Mouse (Mus musculus): ENCODE measurements around the gene Pltp. TPM values are rescaled to one million over a fixed set of nuclear protein-coding genes. Genes with fewer than 3 reads are reported as not detected.
A peak's percentile ranks its signal among the peaks of the same experiment; 100 is the strongest.

Gene Pltp
- polyA plus RNA-seq, 1 experiment from 2014 or later = 83.9 TPM

DNA sequence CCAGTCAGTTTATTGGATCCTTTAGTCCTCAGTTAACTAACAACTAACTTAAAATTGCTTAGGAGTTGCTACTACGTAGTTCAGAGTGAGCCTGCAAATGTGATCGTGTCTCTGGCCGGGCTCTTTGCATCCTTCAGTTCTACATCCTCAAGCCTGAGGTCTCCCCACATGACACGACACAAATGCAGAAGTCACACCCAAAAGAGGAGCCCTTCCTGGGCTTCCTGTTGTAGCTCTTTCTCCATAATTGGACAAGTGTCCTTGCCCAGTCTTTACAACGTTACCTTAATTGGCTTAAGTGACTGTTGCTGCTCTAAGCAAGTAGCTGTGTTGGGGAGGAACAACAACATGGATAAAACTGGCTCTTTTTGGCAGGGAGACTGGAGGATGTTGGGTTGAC is 42.2 kb downstream of the Pltp start:
- WGBS = 91% methylated on average over 5 of the region's 5 CpGs

DNA sequence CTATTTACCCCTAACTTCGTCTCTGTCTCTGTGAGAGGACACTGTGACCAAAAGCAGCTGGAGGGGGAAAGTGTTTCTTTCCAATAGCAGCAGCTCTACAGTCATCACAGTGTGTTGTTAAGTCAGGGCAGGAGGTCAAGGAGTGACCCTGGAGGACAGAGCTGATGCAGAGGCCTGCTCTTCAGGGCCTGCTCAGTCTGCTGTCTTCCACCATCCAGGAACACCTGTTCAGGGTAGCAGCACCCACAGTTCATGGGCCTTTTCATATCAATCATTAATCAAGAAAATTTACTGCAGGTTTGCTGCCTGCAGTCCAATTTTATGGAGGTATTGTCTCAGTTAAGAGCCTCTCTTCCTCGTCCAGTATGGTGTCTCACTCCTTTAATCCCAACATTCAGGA is 44.0 kb downstream of the Pltp start:
- Histone ChIP-seq H3K4me2 (ENCODE audit: low read length) (no peak overlapping the region), H3K27ac (ENCODE audit: low read length) (no peak overlapping the region), H3K9ac (ENCODE audit: low read depth, low read length) (no peak overlapping the region), H3K9me3 (replicated peaks; ENCODE audit: control insufficient read depth, low read length, poor library complexity, severe bottlenecking) (no peaks in the 10 kb centered on the region), H3K4me1 (ENCODE audit: control insufficient read depth, insufficient read depth, low read length) (no peaks in the 10 kb centered on the region), H3K36me3 (ENCODE audit: control insufficient read depth, insufficient read depth, low read length) (peaks cover 8% of the 10 kb centered on the region; the same call in 1 of the 2 replicates), H3K27me3 (ENCODE audit: control insufficient read depth, insufficient read depth, low read depth, low read length) (no peaks in the 10 kb centered on the region), H3K4me3 (ENCODE audit: low read depth, low read length) (no peak overlapping the region)
- WGBS = 67% methylated on average over 2 of the region's 2 CpGs
- no peak for ATAC-seq

More for the DNA sequence above, 42.2 kb downstream of the Pltp start:
- Histone ChIP-seq H3K4me1 (ENCODE audit: control insufficient read depth, insufficient read depth, low read length) (no peaks in the 10 kb centered on the region), H3K9ac (ENCODE audit: low read depth, low read length) (no peak overlapping the region), H3K27me3 (ENCODE audit: control insufficient read depth, insufficient read depth, low read depth, low read length) (no peaks in the 10 kb centered on the region), H3K36me3 (ENCODE audit: control insufficient read depth, insufficient read depth, low read length) (peaks cover 2% of the 10 kb centered on the region; the same call in 1 of the 2 replicates), H3K27ac (ENCODE audit: low read length) (no peak overlapping the region), H3K9me3 (replicated peaks; ENCODE audit: control insufficient read depth, low read length, poor library complexity, severe bottlenecking) (no peaks in the 10 kb centered on the region), H3K4me3 (ENCODE audit: low read depth, low read length) (no peak overlapping the region), H3K4me2 (ENCODE audit: low read length) (no peak overlapping the region)
- ATAC-seq = no peak

DNA sequence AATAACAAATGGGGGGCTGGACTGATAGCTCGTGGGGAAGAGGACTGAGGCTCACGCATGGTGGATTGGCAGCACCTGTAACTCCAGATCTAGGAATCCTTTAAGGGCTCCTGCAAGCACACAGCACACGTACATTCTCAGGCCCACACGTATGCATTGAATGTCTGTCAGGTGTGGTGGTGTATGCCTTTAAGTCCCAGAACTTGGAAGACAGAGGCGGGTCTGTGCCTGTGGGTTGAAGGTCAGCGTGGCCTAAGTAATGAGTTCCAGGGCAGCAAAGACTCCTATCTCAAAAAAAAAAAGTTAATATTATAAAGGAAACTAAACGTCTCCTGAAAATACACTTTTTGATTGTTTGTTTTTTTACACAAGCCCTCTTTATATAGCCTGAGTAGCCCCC is 50.9 kb downstream of the Pltp start:
- Histone ChIP-seq H3K9me3 (replicated peaks; ENCODE audit: control insufficient read depth, low read length, poor library complexity, severe bottlenecking) (no peaks in the 10 kb centered on the region), H3K4me1 (ENCODE audit: control insufficient read depth, insufficient read depth, low read length) (peaks cover 30% of the 10 kb centered on the region), H3K4me3 (ENCODE audit: low read depth, low read length) (no peak overlapping the region), H3K9ac (ENCODE audit: low read depth, low read length) (no peak overlapping the region), H3K27ac (ENCODE audit: low read length) (no peak overlapping the region), H3K4me2 (ENCODE audit: low read length) (peak overlapping the region; percentile 68), H3K36me3 (ENCODE audit: control insufficient read depth, insufficient read depth, low read length) (peaks cover 6% of the 10 kb centered on the region; the same call in 1 of the 2 replicates), H3K27me3 (ENCODE audit: control insufficient read depth, insufficient read depth, low read depth, low read length) (no peaks in the 10 kb centered on the region)
- WGBS = 89% methylated on average over 7 of the region's 7 CpGs
- ATAC-seq = no peak

DNA sequence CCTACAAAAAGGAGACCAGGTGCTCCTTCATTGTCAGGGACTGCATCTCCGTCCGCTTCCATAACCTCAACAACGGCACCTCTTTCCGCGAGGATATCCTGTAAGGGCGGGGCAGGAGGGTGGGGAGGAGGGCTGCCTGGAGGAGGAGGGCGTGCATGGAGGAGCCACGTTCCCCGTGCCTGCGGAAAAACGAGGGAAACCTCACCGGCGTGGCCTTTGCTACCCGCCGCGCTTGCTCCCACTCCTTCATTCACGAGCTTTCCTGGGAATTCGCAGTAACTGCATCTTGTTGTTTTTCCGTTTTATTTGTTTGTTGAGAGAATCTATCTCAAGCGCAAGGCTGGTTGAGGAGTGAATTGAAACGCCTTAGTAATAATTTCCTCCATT is 52.2 kb downstream of the Pltp start:
- Histone ChIP-seq H3K9ac (ENCODE audit: low read depth, low read length) (peak overlapping the region; percentile 83), H3K4me1 (ENCODE audit: control insufficient read depth, insufficient read depth, low read length) (peaks cover 30% of the 10 kb centered on the region), H3K4me2 (ENCODE audit: low read length) (peak overlapping the region; percentile 68), H3K4me3 (ENCODE audit: low read depth, low read length) (peak overlapping the region; percentile 76), H3K9me3 (replicated peaks; ENCODE audit: control insufficient read depth, low read length, poor library complexity, severe bottlenecking) (no peaks in the 10 kb centered on the region), H3K27ac (ENCODE audit: low read length) (peak overlapping the region; percentile 81), H3K36me3 (ENCODE audit: control insufficient read depth, insufficient read depth, low read length) (peaks cover 6% of the 10 kb centered on the region; the same call in 1 of the 2 replicates), H3K27me3 (ENCODE audit: control insufficient read depth, insufficient read depth, low read depth, low read length) (no peaks in the 10 kb centered on the region)
- 1% methylated on average over 21 of the region's 21 CpGs for WGBS
- ATAC-seq = peak; percentile 49

DNA sequence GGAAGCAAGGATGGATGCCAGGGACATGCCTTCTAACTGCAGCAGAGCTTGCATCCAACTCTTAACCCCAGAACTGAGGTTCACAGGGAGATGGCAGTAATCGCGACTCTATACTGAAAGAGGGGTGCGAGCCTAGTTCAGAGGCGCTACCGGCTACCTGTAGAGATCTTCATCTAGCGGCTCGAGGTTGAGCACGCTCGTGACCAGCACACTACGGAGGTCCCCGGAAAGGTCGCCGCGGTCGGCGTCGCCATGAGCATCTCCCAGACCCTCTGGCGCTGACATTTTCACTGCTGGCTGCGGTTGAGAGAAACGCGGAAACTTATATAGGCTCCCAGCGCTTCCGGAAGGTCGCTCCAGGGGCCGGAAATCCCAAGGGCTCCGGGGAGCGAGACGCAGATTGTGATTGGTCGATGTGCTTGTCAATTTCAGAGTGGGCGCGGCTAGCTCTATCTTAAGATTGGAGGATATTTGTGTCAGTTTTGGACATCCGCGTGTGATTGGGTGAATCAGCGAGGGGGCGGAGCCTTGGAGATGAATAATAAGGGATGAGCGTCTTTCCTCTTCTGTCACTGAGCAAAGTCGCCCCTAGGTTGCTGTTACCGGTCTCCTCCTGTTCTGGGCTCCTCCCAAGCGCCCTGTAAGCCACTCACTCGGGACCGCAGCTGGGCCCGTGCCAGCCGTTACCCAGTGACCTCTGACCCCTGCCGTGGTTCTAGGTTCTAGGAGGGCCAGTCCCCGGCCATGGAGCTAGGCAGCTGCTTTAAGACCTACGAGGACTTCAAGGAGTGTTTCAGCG is 52.8 kb downstream of the Pltp start, which contains the start of the genes Acot8 and Zswim3:
Acot8 (minus strand) TSS at position 350 of the 799 bp plus-strand sequence.
Zswim3 (plus strand) TSS at position 566 of the 799 bp plus-strand sequence.
- Histone ChIP-seq H3K27me3 (ENCODE audit: control insufficient read depth, insufficient read depth, low read depth, low read length) (no peaks in the 10 kb centered on the region), H3K36me3 (ENCODE audit: control insufficient read depth, insufficient read depth, low read length) (peaks cover 7% of the 10 kb centered on the region), H3K4me2 (ENCODE audit: low read length) (peak within 1 kb of the TSS; percentile 74), H3K9ac (ENCODE audit: low read depth, low read length) (peak within 1 kb of the TSS; percentile 83), H3K27ac (ENCODE audit: low read length) (peak within 1 kb of the TSS; percentile 81), H3K4me1 (ENCODE audit: control insufficient read depth, insufficient read depth, low read length) (peaks cover 30% of the 10 kb centered on the region), H3K4me3 (ENCODE audit: low read depth, low read length) (peak within 1 kb of the TSS; percentile 76), H3K9me3 (replicated peaks; ENCODE audit: control insufficient read depth, low read length, poor library complexity, severe bottlenecking) (no peaks in the 10 kb centered on the region)
- peak; percentile 96 for ATAC-seq
- WGBS = under 1% methylated on average over 47 of the region's 47 CpGs

DNA sequence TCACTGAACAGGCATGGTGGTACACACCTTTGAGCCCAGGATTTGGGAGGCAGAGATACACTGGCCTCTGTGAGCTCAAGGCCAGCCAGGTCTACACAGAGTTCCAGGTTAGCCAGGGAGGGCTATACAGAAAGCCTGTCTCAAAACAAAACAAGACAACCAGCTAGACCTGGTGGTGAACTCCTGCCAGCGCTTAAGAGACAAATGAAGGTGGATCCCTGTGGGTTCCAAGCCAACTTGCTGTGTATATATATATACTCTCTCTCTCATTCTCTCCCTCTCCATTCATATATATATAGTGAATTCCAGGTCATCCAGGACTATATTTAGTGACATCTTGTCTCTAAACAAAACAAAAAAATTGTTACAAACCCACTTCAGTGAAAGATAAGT is 53.6 kb downstream of the Pltp start:
- peak overlapping the region; percentile 74 for H3K4me2 ChIP-seq (ENCODE audit: low read length)
- H3K4me3 ChIP-seq (ENCODE audit: low read depth, low read length) = peak overlapping the region; percentile 76
- peak overlapping the region; percentile 74 for H3K9ac ChIP-seq (ENCODE audit: low read depth, low read length)
- no peaks in the 10 kb centered on the region for H3K27me3 ChIP-seq (ENCODE audit: control insufficient read depth, insufficient read depth, low read depth, low read length)
- peaks cover 30% of the 10 kb centered on the region for H3K4me1 ChIP-seq (ENCODE audit: control insufficient read depth, insufficient read depth, low read length)
- no peak for ATAC-seq
- no peaks in the 10 kb centered on the region for H3K9me3 ChIP-seq (replicated peaks; ENCODE audit: control insufficient read depth, low read length, poor library complexity, severe bottlenecking)
- peaks cover 4% of the 10 kb centered on the region for H3K36me3 ChIP-seq (ENCODE audit: control insufficient read depth, insufficient read depth, low read length)
- WGBS = 68% methylated on average over 1 of the region's 1 CpGs
- peak overlapping the region; percentile 79 for H3K27ac ChIP-seq (ENCODE audit: low read length)

DNA sequence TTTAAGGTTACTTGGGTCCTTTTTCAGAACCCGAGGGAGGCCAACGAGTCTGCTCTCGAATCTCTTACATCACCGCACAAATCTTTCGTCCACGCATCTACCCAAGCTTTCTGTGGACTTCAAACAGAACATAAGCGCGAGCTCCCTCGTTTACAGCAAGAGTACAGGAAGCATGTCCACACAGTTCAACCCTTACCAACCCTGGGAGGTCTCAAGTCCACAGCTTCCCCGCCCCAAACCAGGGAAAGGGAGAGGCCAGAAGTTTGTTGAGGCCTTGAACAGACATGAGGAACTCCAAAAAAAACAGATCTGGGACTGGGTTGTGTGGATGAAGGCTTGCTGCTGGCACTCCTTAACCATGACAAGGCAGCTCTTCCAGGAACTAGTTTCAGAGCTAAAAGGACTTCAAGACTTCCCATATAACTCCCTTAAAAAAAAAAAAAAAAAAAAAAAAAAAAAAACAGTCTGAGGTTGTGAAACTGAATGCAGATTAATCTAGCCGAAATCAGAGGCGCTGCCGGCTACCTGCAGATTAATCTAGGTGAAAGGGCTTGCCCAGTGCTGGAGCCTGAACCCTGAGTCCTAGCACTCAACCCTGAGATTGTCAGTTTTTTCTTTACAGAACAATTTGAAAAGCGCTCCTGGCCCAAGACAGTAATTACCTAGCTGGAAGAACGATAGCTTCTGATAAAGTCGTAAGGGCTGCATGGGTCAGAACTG is 54.1 kb downstream of the Pltp start:
- Histone ChIP-seq H3K9me3 (replicated peaks; ENCODE audit: control insufficient read depth, low read length, poor library complexity, severe bottlenecking) (no peaks in the 10 kb centered on the region), H3K9ac (ENCODE audit: low read depth, low read length) (peak overlapping the region; percentile 74), H3K4me1 (ENCODE audit: control insufficient read depth, insufficient read depth, low read length) (peaks cover 30% of the 10 kb centered on the region), H3K36me3 (ENCODE audit: control insufficient read depth, insufficient read depth, low read length) (peaks cover 4% of the 10 kb centered on the region), H3K27ac (ENCODE audit: low read length) (no peak overlapping the region), H3K27me3 (ENCODE audit: control insufficient read depth, insufficient read depth, low read depth, low read length) (no peaks in the 10 kb centered on the region), H3K4me3 (ENCODE audit: low read depth, low read length) (peak overlapping the region; percentile 76), H3K4me2 (ENCODE audit: low read length) (peak overlapping the region; percentile 74)
- 94% methylated on average over 16 of the region's 16 CpGs for WGBS
- no peak for ATAC-seq

DNA sequence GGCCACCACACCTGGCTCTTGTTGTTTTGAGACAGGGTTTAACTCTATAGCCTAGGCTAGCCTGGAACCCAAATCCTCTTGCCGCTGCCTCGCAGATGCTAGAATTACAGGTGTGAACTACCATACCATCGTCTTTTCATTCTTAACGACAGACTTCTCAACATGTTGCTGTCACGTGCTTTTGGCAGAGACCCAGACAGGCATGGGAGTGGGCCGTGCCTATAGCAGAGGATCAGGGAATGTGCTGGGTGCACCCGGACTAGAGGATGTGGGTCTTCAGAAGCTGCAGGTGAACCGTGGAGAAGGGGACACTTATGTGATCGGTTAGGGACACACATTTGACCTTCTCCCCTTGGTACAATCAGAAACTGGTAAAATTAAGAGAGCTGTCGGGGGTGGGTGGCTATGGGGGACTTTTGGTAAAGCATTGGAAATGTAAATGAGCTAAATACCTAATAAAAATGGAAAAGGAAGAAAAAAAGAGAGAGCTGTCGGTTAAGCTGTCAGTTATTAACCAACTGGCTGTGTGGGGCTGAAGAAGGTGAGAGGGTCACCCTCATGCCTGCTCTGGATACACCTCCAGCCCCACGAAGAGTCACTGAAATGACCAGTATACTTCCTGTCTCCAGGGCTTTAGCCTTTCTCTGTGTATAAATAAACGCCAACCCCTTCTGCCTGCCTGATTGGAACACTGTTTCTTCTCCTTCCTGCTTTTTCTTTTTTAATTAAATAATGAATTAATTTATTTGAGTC is 57.1 kb downstream of the Pltp start:
- WGBS = 92% methylated on average over 13 of the region's 13 CpGs
- no peak for ATAC-seq
- Histone ChIP-seq H3K27me3 (ENCODE audit: control insufficient read depth, insufficient read depth, low read depth, low read length) (no peaks in the 10 kb centered on the region), H3K4me1 (ENCODE audit: control insufficient read depth, insufficient read depth, low read length) (peaks cover 13% of the 10 kb centered on the region), H3K36me3 (ENCODE audit: control insufficient read depth, insufficient read depth, low read length) (peaks cover 9% of the 10 kb centered on the region), H3K27ac (ENCODE audit: low read length) (no peak overlapping the region), H3K4me3 (ENCODE audit: low read depth, low read length) (no peak overlapping the region), H3K9ac (ENCODE audit: low read depth, low read length) (no peak overlapping the region), H3K4me2 (ENCODE audit: low read length) (no peak overlapping the region), H3K9me3 (replicated peaks; ENCODE audit: control insufficient read depth, low read length, poor library complexity, severe bottlenecking) (no peaks in the 10 kb centered on the region)
